Mouse (Mus musculus) mature B cell (primary cell): ENCODE results near the gene Olfr157.

Experiments used
- in situ Hi-C: fragments of 300-500 bp; cut with MboI; formaldehyde crosslinking; loops from 2 replicates; pipeline ENCODE4 v1.14.3; 2019

Olfr157 gene

GRCm38 (mm10) chr4:43840101-43840500 is at the start of gene Olfr157:
Gene Olfr157, minus strand, starts transcription at chr4:43840201.
- in situ Hi-C loops = no loop called here

DNA sequence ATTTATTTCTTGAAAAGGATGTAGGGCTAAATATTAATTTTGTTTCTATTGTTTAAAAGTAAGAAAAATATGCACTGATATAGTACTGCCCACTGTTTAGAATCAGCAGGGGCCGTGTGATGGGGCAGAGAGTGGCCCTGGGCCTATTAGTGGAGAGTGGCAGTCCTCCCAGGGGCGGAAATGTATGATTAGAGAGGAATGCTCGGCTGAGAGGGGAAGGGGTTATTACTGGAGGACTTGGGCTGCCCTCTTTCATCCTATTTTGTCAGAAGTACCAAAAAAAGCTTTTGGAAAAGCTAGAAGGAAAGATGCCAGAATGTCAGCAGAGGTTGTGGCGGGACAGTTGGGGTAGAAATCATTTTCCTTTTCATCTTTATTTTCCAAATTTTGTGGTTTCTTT is 44.2 kb upstream of the Olfr157 start:
- in situ Hi-C loops = no loop called here

GRCm38 (mm10) chr4:43879566-43879965 is 39.6 kb upstream of the Olfr157 start:
- in situ Hi-C loops = no loop called here

GRCm38 (mm10) chr4:43878121-43878776 is 38.2 kb upstream of the Olfr157 start:
- in situ Hi-C loops = no loop called here

- in situ Hi-C loops = no loop called here
Measured at GRCm38 (mm10) chr4:43877230-43877629, 37.2 kb upstream of the Olfr157 start.

GRCm38 (mm10) chr4:43875919-43876411 is 36.0 kb upstream of the Olfr157 start:
- in situ Hi-C loops = no loop called here

DNA sequence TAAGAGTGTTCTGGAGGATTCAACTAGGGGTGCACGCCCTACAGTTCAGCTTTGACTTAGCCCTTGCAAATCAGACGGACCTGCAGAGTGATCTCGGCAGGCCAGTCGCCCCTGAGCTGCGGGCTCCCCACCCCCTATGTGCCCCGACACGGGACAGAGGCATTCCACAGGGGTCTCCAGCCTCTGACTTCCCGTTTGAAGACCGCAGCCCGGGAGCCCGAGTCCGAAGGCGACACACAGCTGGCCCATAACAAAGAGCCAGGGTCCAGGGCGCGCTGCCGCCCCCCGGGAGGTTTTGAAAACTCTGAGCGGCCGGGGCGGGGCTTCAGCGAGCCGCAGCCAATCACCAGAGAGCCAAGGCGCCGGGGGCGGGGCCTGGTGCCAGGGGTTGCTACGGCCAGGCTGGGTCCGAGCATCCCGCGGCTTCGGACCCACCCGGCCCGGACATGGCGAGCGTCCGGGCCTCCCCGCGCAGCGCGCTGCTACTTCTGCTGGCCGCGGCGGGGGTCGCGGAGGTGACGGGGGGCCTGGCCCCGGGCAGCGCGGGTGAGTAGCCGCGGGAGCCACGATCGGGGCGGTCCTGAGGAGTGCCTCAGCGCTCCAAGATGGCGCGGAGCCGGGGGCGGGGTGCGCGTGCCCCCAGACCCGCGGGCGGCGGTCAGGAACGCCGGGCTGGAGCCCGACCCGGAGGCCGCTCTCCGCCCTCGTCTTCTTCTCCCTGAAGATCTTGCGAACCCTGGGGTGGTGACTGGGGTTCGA is 35.3 kb upstream of the Olfr157 start, which contains the start of gene Reck:
Gene Reck, plus strand, starts transcription at position 371 of the 759 bp plus-strand sequence.
- in situ Hi-C loops = no loop called here

DNA sequence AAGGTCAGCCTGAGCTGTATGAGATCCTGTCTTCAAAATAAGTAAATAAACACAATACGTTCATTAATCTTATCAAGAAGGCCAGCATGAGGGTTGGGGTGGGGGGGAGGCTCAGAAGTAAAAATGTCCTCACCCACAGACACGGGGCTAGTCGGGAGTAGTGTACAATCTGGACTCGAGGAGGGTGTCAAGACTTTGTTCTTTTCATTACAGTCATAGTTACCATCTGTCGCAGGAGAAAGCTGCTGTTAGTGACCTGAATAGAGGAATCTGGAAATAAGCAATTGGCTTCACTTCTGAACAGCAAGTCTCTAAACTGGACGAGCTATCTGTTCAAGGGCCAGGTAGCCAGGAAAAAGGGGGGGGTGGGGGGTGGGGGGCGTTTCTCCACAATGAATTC is 34.5 kb upstream of the Olfr157 start:
- in situ Hi-C loops = no loop called here

DNA sequence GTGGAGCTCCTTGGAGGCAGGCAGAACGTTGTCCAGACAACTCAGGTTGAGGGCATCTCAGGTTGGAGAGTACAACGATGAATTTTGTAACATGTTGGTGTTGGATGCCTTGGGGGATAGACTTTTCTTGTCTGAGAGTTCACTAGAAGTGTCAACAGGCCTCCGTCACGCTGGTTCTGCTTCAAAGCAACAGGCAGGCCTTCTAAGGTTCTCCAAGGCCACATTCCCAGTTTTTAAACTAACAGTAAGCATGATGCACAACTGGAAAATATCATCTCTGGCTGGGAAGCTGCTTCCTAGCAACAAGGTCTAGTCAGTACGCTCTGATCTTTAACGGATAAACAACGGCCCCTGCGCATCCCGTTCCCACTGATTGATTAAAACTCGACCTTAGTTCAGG is 29.8 kb upstream of the Olfr157 start:
- in situ Hi-C loops = no loop called here

DNA sequence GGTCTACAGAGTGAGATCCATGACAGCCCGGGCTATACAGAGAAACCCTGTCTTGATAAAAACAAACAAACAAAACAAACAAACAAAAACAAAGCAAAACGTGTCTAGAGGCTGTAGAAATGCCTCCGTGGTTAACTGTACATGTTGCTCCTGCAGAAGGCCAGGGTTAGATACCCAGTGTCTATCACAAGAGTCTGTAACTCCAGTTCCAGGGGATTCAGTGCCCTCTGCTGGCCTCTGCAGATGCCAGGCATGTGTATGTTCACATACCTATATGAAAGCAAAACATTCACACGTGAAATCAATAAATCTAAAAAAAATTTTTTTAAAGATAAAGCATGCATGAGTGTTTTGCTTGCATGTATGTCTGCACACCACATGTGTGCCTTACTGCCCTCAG is 23.3 kb upstream of the Olfr157 start:
- in situ Hi-C loops = no loop called here

DNA sequence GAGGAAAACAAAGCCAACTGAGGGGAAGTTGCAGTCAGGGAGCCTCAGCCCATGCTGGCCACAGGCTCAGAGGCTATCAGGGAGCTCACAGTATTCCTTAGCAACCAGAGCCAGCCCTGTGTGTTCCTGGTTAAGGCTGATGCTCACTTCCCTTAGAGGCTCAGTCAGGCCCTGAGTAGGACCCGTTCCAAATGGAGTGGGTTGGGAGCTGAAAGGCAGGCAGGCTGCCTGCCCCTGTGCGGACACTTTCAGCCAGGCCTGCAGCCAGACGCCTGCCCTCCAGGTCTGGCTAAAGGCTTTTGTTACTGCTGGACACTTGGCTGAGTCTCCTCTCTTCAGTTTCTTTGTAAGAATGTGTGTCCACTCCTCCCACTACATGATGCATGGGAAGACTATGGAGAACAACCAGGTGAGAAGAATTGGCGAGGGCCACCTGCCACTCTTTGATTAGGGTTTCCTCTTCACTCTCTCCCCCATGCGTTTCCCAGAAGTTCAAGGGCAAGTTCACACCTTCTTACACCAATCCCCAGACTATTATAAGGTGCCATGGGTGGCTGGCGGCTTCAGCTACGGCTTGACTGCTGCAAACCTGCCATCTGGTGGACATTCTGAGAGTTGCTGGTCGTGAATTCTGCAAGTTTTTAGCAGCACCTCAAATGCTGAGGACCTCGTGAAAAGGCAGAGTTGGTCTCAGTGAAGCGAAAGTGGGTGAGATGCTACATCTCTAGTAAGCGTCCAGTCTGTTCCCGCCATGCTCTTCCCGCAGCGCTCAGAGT is 20.9 kb upstream of the Olfr157 start:
- in situ Hi-C loops = no loop called here

DNA sequence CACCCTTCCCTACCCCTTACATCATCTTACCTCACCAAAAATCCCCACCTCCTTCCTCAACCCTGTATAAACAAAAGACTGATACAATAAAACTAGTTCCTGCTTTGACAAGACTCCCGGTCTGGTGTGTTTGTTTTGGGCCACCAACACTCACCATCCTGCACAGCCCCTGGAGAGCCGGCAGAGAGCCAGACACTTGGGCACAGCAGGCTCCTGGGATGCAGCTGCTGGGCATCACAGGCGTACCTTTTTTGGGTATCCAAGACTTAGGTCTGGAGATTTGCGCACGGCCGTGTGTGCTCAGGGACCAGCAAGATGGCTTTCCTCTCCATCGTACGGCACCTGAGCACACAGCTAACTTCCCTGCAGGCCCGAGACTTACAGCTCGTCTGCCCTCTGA is 19.9 kb upstream of the Olfr157 start:
- in situ Hi-C loops = no loop called here

DNA sequence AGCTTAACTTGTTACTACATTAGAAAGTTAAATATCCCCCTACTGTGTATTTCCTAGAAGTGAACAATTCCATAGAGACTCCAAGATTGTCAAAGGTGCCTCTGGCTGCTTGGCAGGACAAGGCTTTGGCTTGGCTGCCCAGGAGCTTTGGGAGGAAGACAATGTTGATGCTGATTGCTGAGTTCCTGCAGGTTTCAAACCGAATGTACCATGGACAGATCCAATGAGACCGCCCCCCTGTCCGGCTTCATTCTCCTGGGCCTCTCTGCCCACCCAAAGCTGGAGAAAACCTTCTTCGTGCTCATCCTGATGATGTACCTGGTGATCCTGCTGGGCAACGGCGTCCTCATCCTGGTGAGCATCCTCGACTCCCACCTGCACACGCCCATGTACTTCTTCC is 14.1 kb upstream of the Olfr157 start:
- in situ Hi-C loops = no loop called here

- in situ Hi-C loops = no loop called here
Measured at GRCm38 (mm10) chr4:43851265-43851664, 11.3 kb upstream of the Olfr157 start, which contains the start of gene Olfr155. Gene Olfr155, plus strand, starts transcription at chr4:43851565.

- in situ Hi-C loops = no loop called here
Measured at GRCm38 (mm10) chr4:43838326-43838725, 1.7 kb downstream of the Olfr157 start.

DNA sequence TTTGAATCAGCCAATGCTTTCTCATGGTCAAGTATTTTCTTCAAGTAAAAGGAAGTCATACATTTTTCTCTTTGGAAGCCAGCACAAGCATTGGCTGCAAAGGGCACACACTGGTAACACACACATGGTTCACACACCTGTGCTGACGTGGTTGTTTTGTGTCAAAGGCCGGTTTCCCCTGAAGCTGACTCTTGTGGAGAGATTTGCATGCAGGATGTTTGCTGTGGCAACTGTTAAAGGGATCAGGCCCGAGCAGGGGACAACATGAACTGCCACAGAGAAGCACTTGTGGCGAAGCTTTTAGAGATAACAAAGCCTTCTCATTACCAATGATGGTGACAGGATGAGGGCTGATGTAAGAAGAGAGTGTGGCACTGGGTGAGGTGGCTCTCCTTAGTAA is 5.3 kb downstream of the Olfr157 start:
- in situ Hi-C loops = no loop called here

- in situ Hi-C loops = no loop called here
Measured at GRCm38 (mm10) chr4:43833752-43834151, 6.2 kb downstream of the Olfr157 start.

- in situ Hi-C loops = no loop called here
Measured at GRCm38 (mm10) chr4:43832031-43832430, 8.0 kb downstream of the Olfr157 start.

- in situ Hi-C loops = no loop called here
Measured at GRCm38 (mm10) chr4:43828806-43829205, 11.2 kb downstream of the Olfr157 start.

DNA sequence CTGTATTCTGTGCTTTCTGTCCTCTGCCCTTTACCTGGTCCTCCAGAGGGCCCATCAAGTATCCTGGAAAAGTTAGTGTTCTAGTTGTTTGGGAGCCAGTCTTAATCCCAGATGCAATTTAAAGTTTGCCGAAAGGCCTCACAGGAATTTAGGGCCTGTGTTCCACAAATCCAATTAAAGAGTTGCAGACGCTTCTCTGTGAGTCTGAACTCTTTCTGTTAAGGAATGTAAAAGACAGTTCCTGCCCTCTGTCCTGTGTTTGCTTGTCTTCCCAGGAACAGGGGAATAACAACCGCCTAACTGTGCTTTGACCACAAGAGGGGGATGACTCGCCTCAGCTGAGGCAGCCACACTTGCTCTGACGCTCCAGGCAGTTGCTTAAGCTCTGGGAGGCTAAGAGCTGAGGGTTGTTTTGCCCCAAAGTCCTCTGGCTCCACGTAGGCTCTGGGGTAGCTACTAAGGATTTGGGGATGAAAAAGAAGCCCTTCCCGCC is 16.1 kb downstream of the Olfr157 start, which contains the start of gene Olfr156:
Gene Olfr156, minus strand, starts transcription at position 51 of the 493 bp plus-strand sequence.
- in situ Hi-C loops = no loop called here

DNA sequence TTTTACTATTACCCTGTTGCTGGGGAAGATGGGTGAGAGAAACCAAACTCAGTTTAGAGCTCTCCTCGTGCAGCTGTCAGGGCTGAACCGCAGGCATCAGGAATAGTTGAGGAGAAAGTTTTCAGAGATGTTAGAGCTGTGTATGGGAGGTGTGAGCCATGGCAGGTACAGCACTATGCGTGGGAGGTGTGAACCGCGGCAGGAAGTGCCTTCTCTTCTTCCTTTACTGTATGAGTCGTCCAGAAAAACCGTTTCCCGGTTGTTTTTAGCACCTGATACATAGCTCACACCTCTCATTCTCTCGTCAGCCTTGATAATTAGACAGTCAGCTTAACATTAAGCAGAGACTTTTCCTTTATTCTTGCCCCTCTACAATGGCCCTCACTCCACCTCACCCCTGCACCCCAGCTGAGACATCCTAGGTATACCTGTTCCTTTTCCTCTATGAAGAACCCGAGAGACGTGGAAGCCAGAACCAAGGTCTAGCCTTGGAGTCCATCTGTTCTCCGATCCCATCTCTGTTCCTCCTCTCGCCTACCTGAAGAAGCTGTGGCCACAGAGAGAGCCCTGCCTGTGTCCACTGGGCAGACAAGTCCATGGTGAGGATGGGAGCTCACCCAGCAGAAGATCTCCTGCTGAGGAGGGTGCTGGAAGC is 17.0 kb downstream of the Olfr157 start:
- in situ Hi-C loops = no loop called here

- in situ Hi-C loops = no loop called here
Measured at GRCm38 (mm10) chr4:43798936-43799335, 41.1 kb downstream of the Olfr157 start.
